Mouse (Mus musculus): ENCODE measurements around the gene Dstn. TPM values are rescaled to one million over a fixed set of nuclear protein-coding genes. Genes with fewer than 3 reads are reported as not detected.
A peak's percentile ranks its signal among the peaks of the same experiment; 100 is the strongest.

The Dstn gene
- polyA plus RNA-seq, 1 experiment = 769 TPM

- no peaks in the 10 kb centered on the region for H3K9me3 ChIP-seq (replicated peaks; ENCODE audit: control insufficient read depth, insufficient read depth, low read length, poor library complexity, severe bottlenecking)
- H3K9ac ChIP-seq (ENCODE audit: low read depth, poor library complexity, severe bottlenecking) = 0 out of 2 replicates have a peak overlapping the region, but pooled peaks have one; percentile 49
- H3K27me3 ChIP-seq (ENCODE audit: control insufficient read depth, insufficient read depth, low read length, poor library complexity, severe bottlenecking) = no peaks in the 10 kb centered on the region
- TF ChIP-seq POLR2A (IDR thresholded peaks at IDR 0.05; ENCODE audit: insufficient read depth, low read length) (peak; percentile 36), EP300 (IDR thresholded peaks at IDR 0.05; ENCODE audit: insufficient read depth, low read depth, low read length) (0 out of 2 replicates have a peak, but pooled peaks have one; percentile 48), CTCF (IDR thresholded peaks at IDR 0.05; ENCODE audit: low read depth, low read length) (no peak)
- no peaks in the 10 kb centered on the region for H3K36me3 ChIP-seq (ENCODE audit: control insufficient read depth, insufficient read depth, low read length, poor library complexity, severe bottlenecking)
- no peak overlapping the region for H3K4me3 ChIP-seq (ENCODE audit: low read depth, low read length)
- H3K27ac ChIP-seq (ENCODE audit: insufficient read depth, low read length) = peak overlapping the region; percentile 94
- H3K4me1 ChIP-seq (ENCODE audit: control insufficient read depth, insufficient read depth, low read length) = peaks cover 2% of the 10 kb centered on the region
Observed at GRCm38 (mm10) chr2:143891302-143892048, 23.6 kb upstream of the Dstn start.

GRCm38 (mm10) chr2:143899470-143900220 is 15.5 kb upstream of the Dstn start:
- Histone ChIP-seq H3K9ac (ENCODE audit: low read depth, poor library complexity, severe bottlenecking) (no peak overlapping the region), H3K36me3 (ENCODE audit: control insufficient read depth, insufficient read depth, low read length, poor library complexity, severe bottlenecking) (no peaks in the 10 kb centered on the region), H3K27me3 (ENCODE audit: control insufficient read depth, insufficient read depth, low read length, poor library complexity, severe bottlenecking) (no peaks in the 10 kb centered on the region), H3K9me3 (replicated peaks; ENCODE audit: control insufficient read depth, insufficient read depth, low read length, poor library complexity, severe bottlenecking) (no peaks in the 10 kb centered on the region), H3K4me1 (ENCODE audit: control insufficient read depth, insufficient read depth, low read length) (no peaks in the 10 kb centered on the region), H3K27ac (ENCODE audit: insufficient read depth, low read length) (no peak overlapping the region), H3K4me3 (ENCODE audit: low read depth, low read length) (no peak overlapping the region)
- TF ChIP-seq POLR2A (IDR thresholded peaks at IDR 0.05; ENCODE audit: insufficient read depth, low read length) (no peak), EP300 (IDR thresholded peaks at IDR 0.05; ENCODE audit: insufficient read depth, low read depth, low read length) (no peak), CTCF (IDR thresholded peaks at IDR 0.05; ENCODE audit: low read depth, low read length) (no peak)

GRCm38 (mm10) chr2:143900821-143901351 is 14.2 kb upstream of the Dstn start:
- TF ChIP-seq EP300 (IDR thresholded peaks at IDR 0.05; ENCODE audit: insufficient read depth, low read depth, low read length) = no peak
- no peak for TF ChIP-seq CTCF (IDR thresholded peaks at IDR 0.05; ENCODE audit: low read depth, low read length)
- TF ChIP-seq POLR2A (IDR thresholded peaks at IDR 0.05; ENCODE audit: insufficient read depth, low read length) = no peak
- Histone ChIP-seq H3K4me3 (ENCODE audit: low read depth, low read length) (no peak overlapping the region), H3K9ac (ENCODE audit: low read depth, poor library complexity, severe bottlenecking) (no peak overlapping the region), H3K27me3 (ENCODE audit: control insufficient read depth, insufficient read depth, low read length, poor library complexity, severe bottlenecking) (no peaks in the 10 kb centered on the region), H3K36me3 (ENCODE audit: control insufficient read depth, insufficient read depth, low read length, poor library complexity, severe bottlenecking) (no peaks in the 10 kb centered on the region), H3K9me3 (replicated peaks; ENCODE audit: control insufficient read depth, insufficient read depth, low read length, poor library complexity, severe bottlenecking) (no peaks in the 10 kb centered on the region), H3K4me1 (ENCODE audit: control insufficient read depth, insufficient read depth, low read length) (no peaks in the 10 kb centered on the region), H3K27ac (ENCODE audit: insufficient read depth, low read length) (no peak overlapping the region)

- Histone ChIP-seq H3K4me1 (ENCODE audit: control insufficient read depth, insufficient read depth, low read length) (no peaks in the 10 kb centered on the region), H3K36me3 (ENCODE audit: control insufficient read depth, insufficient read depth, low read length, poor library complexity, severe bottlenecking) (no peaks in the 10 kb centered on the region), H3K27me3 (ENCODE audit: control insufficient read depth, insufficient read depth, low read length, poor library complexity, severe bottlenecking) (no peaks in the 10 kb centered on the region), H3K9ac (ENCODE audit: low read depth, poor library complexity, severe bottlenecking) (no peak overlapping the region), H3K9me3 (replicated peaks; ENCODE audit: control insufficient read depth, insufficient read depth, low read length, poor library complexity, severe bottlenecking) (no peaks in the 10 kb centered on the region), H3K27ac (ENCODE audit: insufficient read depth, low read length) (no peak overlapping the region), H3K4me3 (ENCODE audit: low read depth, low read length) (no peak overlapping the region)
- no peak for TF ChIP-seq CTCF (IDR thresholded peaks at IDR 0.05; ENCODE audit: low read depth, low read length)
- no peak for TF ChIP-seq POLR2A (IDR thresholded peaks at IDR 0.05; ENCODE audit: insufficient read depth, low read length)
- TF ChIP-seq EP300 (IDR thresholded peaks at IDR 0.05; ENCODE audit: insufficient read depth, low read depth, low read length) = no peak
Observed at GRCm38 (mm10) chr2:143903376-143904045, 11.6 kb upstream of the Dstn start.

GRCm38 (mm10) chr2:143904896-143905295 is 10.2 kb upstream of the Dstn start:
- H3K36me3 ChIP-seq (ENCODE audit: control insufficient read depth, insufficient read depth, low read length, poor library complexity, severe bottlenecking) = no peaks in the 10 kb centered on the region
- H3K9me3 ChIP-seq (replicated peaks; ENCODE audit: control insufficient read depth, insufficient read depth, low read length, poor library complexity, severe bottlenecking) = no peaks in the 10 kb centered on the region
- H3K27ac ChIP-seq (ENCODE audit: insufficient read depth, low read length) = no peak overlapping the region
- H3K4me3 ChIP-seq (ENCODE audit: low read depth, low read length) = no peak overlapping the region
- no peaks in the 10 kb centered on the region for H3K27me3 ChIP-seq (ENCODE audit: control insufficient read depth, insufficient read depth, low read length, poor library complexity, severe bottlenecking)
- H3K9ac ChIP-seq (ENCODE audit: low read depth, poor library complexity, severe bottlenecking) = no peak overlapping the region
- no peak for TF ChIP-seq POLR2A (IDR thresholded peaks at IDR 0.05; ENCODE audit: insufficient read depth, low read length)
- no peak for TF ChIP-seq CTCF (IDR thresholded peaks at IDR 0.05; ENCODE audit: low read depth, low read length)
- TF ChIP-seq EP300 (IDR thresholded peaks at IDR 0.05; ENCODE audit: insufficient read depth, low read depth, low read length) = no peak
- peaks cover 2% of the 10 kb centered on the region for H3K4me1 ChIP-seq (ENCODE audit: control insufficient read depth, insufficient read depth, low read length)
